Mouse (Mus musculus) heart, postnatal 0 days (tissue): ENCODE measurements around the gene Xrcc2.

ENCODE experiments used
- CTCF ChIP-seq: IDR thresholded peaks from 2 replicates; pipeline ENCODE4 v1.5.1; 2016; ENCODE audit warnings: antibody characterized with exemption, control low read depth, low read depth
- EP300 ChIP-seq: IDR thresholded peaks from 2 replicates; pipeline ENCODE4 v1.6.1; 2016; ENCODE audit warnings: antibody characterized with exemption, low read depth

- no peak for TF ChIP-seq CTCF
- no peak for TF ChIP-seq EP300
Observed at GRCm38 (mm10) chr5:25663165-25663564, 42.5 kb downstream of the Xrcc2 start.
